Mouse (Mus musculus) embryonic facial prominence, embryonic 12.5 days (tissue): ENCODE data around the gene Myh10. TPM values are rescaled to one million over a fixed set of nuclear protein-coding genes. Genes with fewer than 3 reads are reported as not detected.
A peak's percentile ranks its signal among the peaks of the same experiment; 100 is the strongest.

Source experiments
- ATAC-seq: fragments of 200-750 bp; cut with Nextera tagmentation; 2 replicates; pipeline ENCODE4 v1.8.0; 2017; ENCODE audit not compliant: insufficient number of reproducible peaks, insufficient read depth, low FRiP score, low TSS enrichment
- H3K27ac ChIP-seq: fragments of 300-500 bp; sonication (generic); 2 replicates; pipeline ENCODE4 v1.5.1; 2016; ENCODE audit warnings: mild to moderate bottlenecking
- H3K27me3 ChIP-seq: fragments of 300-500 bp; sonication (generic); 2 replicates; pipeline ENCODE4 v1.6.1; 2016; ENCODE audit warnings: mild to moderate bottlenecking, moderate library complexity
- H3K36me3 ChIP-seq: fragments of 300-500 bp; sonication (generic); 2 replicates; pipeline ENCODE4 v1.6.1; 2016; ENCODE audit warnings: mild to moderate bottlenecking
- H3K4me1 ChIP-seq: fragments of 300-500 bp; sonication (generic); 2 replicates; pipeline ENCODE4 v1.6.1; 2016
- H3K4me2 ChIP-seq: fragments of 300-500 bp; sonication (generic); replicated peaks from 2 replicates; pipeline ENCODE4 v1.6.1; 2016; ENCODE audit warnings: mild to moderate bottlenecking, moderate library complexity
- H3K4me3 ChIP-seq: fragments of 300-500 bp; sonication (generic); 2 replicates; pipeline ENCODE4 v1.5.1; 2016; ENCODE audit warnings: mild to moderate bottlenecking
- H3K9ac ChIP-seq: fragments of 300-500 bp; sonication (generic); 2 replicates; pipeline ENCODE4 v1.6.1; 2016; ENCODE audit warnings: mild to moderate bottlenecking, moderate library complexity
- H3K9me3 ChIP-seq: fragments of 300-500 bp; sonication (generic); 2 replicates; pipeline ENCODE4 v1.6.1; 2016; ENCODE audit warnings: mild to moderate bottlenecking, moderate library complexity
- WGBS: fragments of 180-500 bp; shearing (Covaris S2); methylation state at CpG from one replicate; pipeline ENCODE4 v1.1.7; 2016; 5-methylcytosine and 5-hydroxymethylcytosine counted together
- polyA plus RNA-seq: library from polyadenylated mRNA; unstranded; fragments of >200 nt; fragmentation: Nextera tagmentation; extraction: Ambion mirVana; gene quantifications from 2 replicates; pipeline ENCODE4 v1.2.1, GENCODE M21; 2016

Myh10 gene
- 161 and 169 TPM in 2 replicates for polyA plus RNA-seq

GRCm38 (mm10) chr11:68691321-68692009 lies at the start of gene Myh10:
Gene Myh10, plus strand, starts transcription at chr11:68691559.
- WGBS: under 1% methylated on average over 51 of the region's 51 CpGs
- Histone ChIP-seq H3K27ac (peak within 1 kb of the TSS; percentile 98), H3K4me1 (peaks cover 11% of the 10 kb centered on the region), H3K9ac (peak within 1 kb of the TSS; percentile 97), H3K4me3 (peak within 1 kb of the TSS; percentile 82), H3K27me3 (no peaks in the 10 kb centered on the region), H3K9me3 (no peaks in the 10 kb centered on the region), H3K4me2 (peak within 1 kb of the TSS; percentile 61), H3K36me3 (no peaks in the 10 kb centered on the region)
- ATAC-seq: peak; percentile 100

DNA sequence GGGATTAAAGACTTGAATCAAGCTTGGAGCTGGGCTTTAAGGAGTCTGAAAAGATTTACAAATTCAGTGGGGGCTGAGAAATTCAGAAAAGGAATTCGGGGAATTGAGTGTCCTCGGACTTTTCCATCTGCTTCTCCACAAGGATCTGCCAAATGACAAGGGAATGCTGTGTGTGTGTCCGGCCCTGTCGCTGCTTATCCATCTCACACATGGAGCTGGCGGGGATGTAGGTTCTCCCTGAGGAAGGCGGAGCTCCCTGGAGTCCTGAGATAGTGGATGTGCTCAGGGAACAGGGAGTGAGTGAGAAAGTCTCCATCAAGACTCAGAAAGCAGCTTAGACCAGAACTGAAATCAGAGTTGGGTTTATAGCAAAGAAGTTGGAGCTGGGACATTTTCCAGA lies 46.6 kb upstream of the Myh10 start:
- Histone ChIP-seq H3K9ac (no peak overlapping the region), H3K4me3 (no peak overlapping the region), H3K27ac (no peak overlapping the region), H3K36me3 (no peaks in the 10 kb centered on the region), H3K4me2 (no peak overlapping the region), H3K27me3 (no peaks in the 10 kb centered on the region), H3K4me1 (no peaks in the 10 kb centered on the region), H3K9me3 (no peaks in the 10 kb centered on the region; the same call in 1 of the 2 replicates)
- no peak for ATAC-seq
- WGBS: 59% methylated on average over 6 of the region's 6 CpGs

GRCm38 (mm10) chr11:68647808-68648207 lies 43.6 kb upstream of the Myh10 start:
- Histone ChIP-seq H3K4me3 (no peak overlapping the region), H3K4me2 (no peak overlapping the region), H3K4me1 (no peaks in the 10 kb centered on the region), H3K36me3 (no peaks in the 10 kb centered on the region), H3K9ac (no peak overlapping the region), H3K27me3 (no peaks in the 10 kb centered on the region), H3K9me3 (no peaks in the 10 kb centered on the region), H3K27ac (no peak overlapping the region)
- ATAC-seq: 0 out of 2 replicates have a peak, but pooled peaks have one; percentile 60
- 54% methylated on average over 5 of the region's 5 CpGs for WGBS

- H3K27ac ChIP-seq: no peak overlapping the region
- 71% methylated on average over 15 of the region's 16 CpGs for WGBS
Measured at GRCm38 (mm10) chr11:68648385-68649148, 42.8 kb upstream of the Myh10 start.

DNA sequence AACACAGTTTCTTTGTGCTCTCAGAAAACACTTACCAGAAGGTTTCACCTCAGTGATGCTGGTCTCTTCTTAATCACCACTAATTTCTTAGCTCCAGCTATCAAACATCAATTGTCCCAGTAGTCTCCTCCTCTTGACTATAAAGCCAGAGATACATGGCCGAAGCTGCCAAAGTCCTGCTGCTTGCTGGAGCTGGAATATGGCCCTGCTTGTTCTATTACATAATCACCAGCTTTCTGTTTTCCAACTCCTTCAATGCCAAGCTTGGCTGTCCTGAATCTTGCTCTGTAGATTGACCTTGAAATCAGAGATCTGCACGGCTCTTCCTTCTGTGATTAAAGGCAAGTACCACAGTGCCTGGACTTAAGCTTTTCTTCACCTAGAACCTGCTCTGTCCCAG lies 39.8 kb upstream of the Myh10 start:
- no peak overlapping the region for H3K9ac ChIP-seq
- no peak overlapping the region for H3K4me3 ChIP-seq
- no peak overlapping the region for H3K4me2 ChIP-seq
- no peak for ATAC-seq
- no peaks in the 10 kb centered on the region for H3K9me3 ChIP-seq
- H3K27me3 ChIP-seq: no peaks in the 10 kb centered on the region
- no peak overlapping the region for H3K27ac ChIP-seq
- H3K4me1 ChIP-seq: peaks cover 2% of the 10 kb centered on the region; the same call in 1 of the 2 replicates
- WGBS: 88% methylated on average over 2 of the region's 2 CpGs
- no peaks in the 10 kb centered on the region for H3K36me3 ChIP-seq

More at GRCm38 (mm10) chr11:68648385-68649148, 42.8 kb upstream of the Myh10 start:
- Histone ChIP-seq H3K4me2 (no peak overlapping the region), H3K4me1 (no peaks in the 10 kb centered on the region), H3K36me3 (no peaks in the 10 kb centered on the region), H3K9me3 (no peaks in the 10 kb centered on the region), H3K27me3 (no peaks in the 10 kb centered on the region), H3K4me3 (no peak overlapping the region), H3K9ac (no peak overlapping the region)
- no peak for ATAC-seq

DNA sequence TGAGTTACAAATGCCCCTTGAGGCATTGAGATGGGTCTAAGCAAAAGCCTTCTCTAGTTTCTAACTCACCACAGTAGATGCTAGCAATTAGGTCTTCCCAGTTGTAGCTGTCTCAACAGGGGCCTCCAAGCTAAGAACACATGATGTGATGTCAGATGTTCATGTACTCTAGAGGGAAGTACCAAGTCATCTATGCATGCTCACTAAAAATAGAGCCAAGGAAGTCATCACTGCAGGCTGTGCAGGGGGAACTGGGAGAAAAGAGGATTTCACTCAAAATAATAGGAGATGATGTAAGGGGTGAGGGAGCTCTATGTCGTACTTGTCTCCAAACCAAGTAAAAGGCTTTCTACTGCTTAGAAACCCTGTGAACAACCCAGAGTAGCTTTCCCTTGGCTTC lies 35.8 kb upstream of the Myh10 start:
- no peak for ATAC-seq
- no peak overlapping the region for H3K9ac ChIP-seq
- no peaks in the 10 kb centered on the region for H3K9me3 ChIP-seq
- no peaks in the 10 kb centered on the region for H3K36me3 ChIP-seq
- no peak overlapping the region for H3K4me2 ChIP-seq
- no peaks in the 10 kb centered on the region for H3K27me3 ChIP-seq
- WGBS: 72% methylated on average over 1 of the region's 1 CpGs
- peaks cover 12% of the 10 kb centered on the region; the same call in 1 of the 2 replicates for H3K4me1 ChIP-seq
- H3K27ac ChIP-seq: no peak overlapping the region
- H3K4me3 ChIP-seq: no peak overlapping the region

GRCm38 (mm10) chr11:68656887-68657685 lies 34.3 kb upstream of the Myh10 start:
- Histone ChIP-seq H3K36me3 (no peaks in the 10 kb centered on the region), H3K4me1 (peaks cover 12% of the 10 kb centered on the region; the same call in 1 of the 2 replicates), H3K9me3 (no peaks in the 10 kb centered on the region), H3K4me3 (no peak overlapping the region), H3K4me2 (no peak overlapping the region), H3K9ac (no peak overlapping the region), H3K27me3 (no peaks in the 10 kb centered on the region), H3K27ac (peak overlapping the region; percentile 38; the same call in 1 of the 2 replicates)
- 35% methylated on average over 6 of the region's 6 CpGs for WGBS
- ATAC-seq: no peak

- H3K4me2 ChIP-seq: no peak overlapping the region
- H3K27me3 ChIP-seq: no peaks in the 10 kb centered on the region
- no peaks in the 10 kb centered on the region for H3K9me3 ChIP-seq
- no peak overlapping the region for H3K9ac ChIP-seq
- H3K36me3 ChIP-seq: no peaks in the 10 kb centered on the region
- H3K4me1 ChIP-seq: peaks cover 12% of the 10 kb centered on the region; the same call in 1 of the 2 replicates
- peak overlapping the region; percentile 38 for H3K27ac ChIP-seq
- 62% methylated on average over 9 of the region's 9 CpGs for WGBS
- ATAC-seq: no peak
- no peak overlapping the region for H3K4me3 ChIP-seq
Measured at GRCm38 (mm10) chr11:68657811-68658210, 33.5 kb upstream of the Myh10 start.

DNA sequence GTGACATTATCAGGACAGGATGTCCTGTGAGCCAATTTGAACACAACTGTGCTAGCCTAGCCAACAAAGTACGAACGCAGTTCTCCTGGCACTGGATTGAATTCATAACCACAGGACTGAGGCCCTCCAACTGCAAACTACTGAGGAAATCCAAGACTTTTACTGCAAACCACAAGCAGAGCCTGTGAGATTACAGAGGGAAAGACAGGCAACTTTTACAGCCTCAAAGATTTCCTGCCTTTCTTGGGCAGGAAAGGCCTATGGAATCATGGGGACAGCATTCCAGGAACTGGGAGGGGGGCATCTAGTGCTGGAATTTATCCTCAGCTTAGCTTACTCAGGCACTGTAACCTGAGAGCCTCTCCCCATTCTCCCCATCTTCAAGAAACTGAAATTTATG lies 26.0 kb upstream of the Myh10 start:
- 70% methylated on average over 2 of the region's 2 CpGs for WGBS
- H3K9ac ChIP-seq: no peak overlapping the region
- no peak for ATAC-seq
- no peaks in the 10 kb centered on the region for H3K36me3 ChIP-seq
- H3K4me2 ChIP-seq: no peak overlapping the region
- H3K4me3 ChIP-seq: no peak overlapping the region
- H3K27me3 ChIP-seq: no peaks in the 10 kb centered on the region
- 0 out of 2 replicates have a peak, but pooled peaks cover 4% of the 10 kb centered on the region for H3K9me3 ChIP-seq
- H3K27ac ChIP-seq: peak overlapping the region; percentile 66
- peaks cover 14% of the 10 kb centered on the region; the same call in 1 of the 2 replicates for H3K4me1 ChIP-seq

DNA sequence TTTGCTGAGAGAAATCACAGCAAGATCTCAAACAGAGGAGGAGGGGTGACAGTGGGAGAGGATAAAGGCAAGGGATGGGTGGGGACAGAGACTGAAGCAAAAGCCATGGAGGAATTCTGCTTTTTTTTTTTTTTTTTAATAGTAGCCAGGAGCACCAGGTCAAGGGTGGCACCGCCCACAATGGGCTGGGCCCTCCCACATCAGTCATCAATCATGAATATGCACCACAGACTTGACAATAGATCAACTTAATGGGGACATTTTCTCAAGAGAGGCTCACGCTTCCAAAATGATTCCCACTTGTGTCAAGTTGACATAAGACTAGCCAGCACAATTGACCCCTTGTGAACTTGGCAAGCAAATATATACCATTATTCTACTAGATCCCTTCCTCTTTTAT lies 25.1 kb upstream of the Myh10 start:
- H3K27me3 ChIP-seq: no peaks in the 10 kb centered on the region
- H3K4me3 ChIP-seq: no peak overlapping the region
- no peak overlapping the region for H3K9ac ChIP-seq
- H3K4me2 ChIP-seq: no peak overlapping the region
- no peak for ATAC-seq
- H3K4me1 ChIP-seq: peaks cover 14% of the 10 kb centered on the region; the same call in 1 of the 2 replicates
- 0 out of 2 replicates have a peak, but pooled peaks cover 4% of the 10 kb centered on the region for H3K9me3 ChIP-seq
- H3K27ac ChIP-seq: peak overlapping the region; percentile 66; the same call in 1 of the 2 replicates
- H3K36me3 ChIP-seq: no peaks in the 10 kb centered on the region
- WGBS: 54% methylated on average over 2 of the region's 2 CpGs

GRCm38 (mm10) chr11:68672270-68672970 lies 18.9 kb upstream of the Myh10 start:
- ATAC-seq: no peak
- no peaks in the 10 kb centered on the region for H3K27me3 ChIP-seq
- no peak overlapping the region for H3K4me2 ChIP-seq
- 72% methylated on average over 5 of the region's 5 CpGs for WGBS
- no peaks in the 10 kb centered on the region for H3K36me3 ChIP-seq
- H3K9me3 ChIP-seq: 0 out of 2 replicates have a peak, but pooled peaks cover 4% of the 10 kb centered on the region
- H3K9ac ChIP-seq: no peak overlapping the region
- no peak overlapping the region for H3K27ac ChIP-seq
- H3K4me3 ChIP-seq: no peak overlapping the region
- H3K4me1 ChIP-seq: no peaks in the 10 kb centered on the region
